27 mouse cellular contexts compared by ENCODE assay signal in genomic region chr19:7693104-7693503, GRCm38 (mm10). TPM values are rescaled to one million over a fixed set of nuclear protein-coding genes. Genes with fewer than 3 reads are reported as not detected.
"Had no signal": no experiment of that assay in that cellular context is flagged by ENCODE, and none has a peak within 500 bp of the region (broad histone marks: within the 10 kb centered on the region; RNA-seq: fewer than 3 reads in every experiment).

No protein-coding gene starts in this region.

RNA-seq across cellular contexts. Expression of gene Slc22a19, which starts 18.0 kb away (rescaled TPM):
- polyA plus RNA-seq: limb, embryonic 10.5 days; limb, embryonic 11.5 days; limb, embryonic 12.5 days; limb, embryonic 13.5 days; limb, embryonic 14.5 days; limb, embryonic 15.5 days; liver, adult 2 months; liver, embryonic 11.5 days; liver, embryonic 12.5 days; liver, embryonic 13.5 days; liver, embryonic 14.5 days; liver, embryonic 15.5 days; liver, embryonic 16.5 days; liver, postnatal 0 days; lung, adult 2 months; macrophage; midbrain, embryonic 10.5 days; midbrain, embryonic 11.5 days; midbrain, embryonic 12.5 days; midbrain, embryonic 13.5 days; midbrain, embryonic 14.5 days; midbrain, embryonic 16.5 days; midbrain, postnatal 0 days; myocyte; neural tube, embryonic 11.5 days; neural tube, embryonic 12.5 days; neural tube, embryonic 13.5 days had no signal
